ENCODE assay signal across 8 mouse cellular contexts in genomic region chr9:124312171-124313142, GRCm38 (mm10). TPM values are rescaled to one million over a fixed set of nuclear protein-coding genes. Genes with fewer than 3 reads are reported as not detected.
A peak's percentile ranks its signal among the peaks of the same experiment; 100 is the strongest.
DNase-seq lines count a peak whose midpoint lies in the region; ATAC-seq and TF ChIP-seq lines count a peak whose summit lies in the region.

2010315B03Rik (minus strand) TSS chr9:124312696.

- peak within 1 kb of the TSS; percentile 66 for H3K4me2 ChIP-seq in forebrain, embryonic 16.5 days (ENCODE audit: low read length)
- peak within 1 kb of the TSS; percentile 64 for H3K4me2 ChIP-seq in lung, embryonic 14.5 days

- peak within 1 kb of the TSS; percentile 84 for H3K27ac ChIP-seq in forebrain, embryonic 16.5 days (ENCODE audit: low read length)
- H3K27ac ChIP-seq in layer of hippocampus, adult 2 months: peak within 1 kb of the TSS; percentile 96
- peak within 1 kb of the TSS; percentile 92 for H3K27ac ChIP-seq in lung, embryonic 14.5 days (ENCODE audit: low read depth)
- peak within 1 kb of the TSS; percentile 93 for H3K27ac ChIP-seq in olfactory bulb, adult 2 months (ENCODE audit: insufficient read depth, low read depth, low read length)
- peak within 1 kb of the TSS; percentile 60 for H3K27ac ChIP-seq in thymus, adult 2 months (ENCODE audit: control insufficient read depth, insufficient read depth, low read length)

- peaks cover 10% of the 10 kb centered on the region for H3K4me1 ChIP-seq in G1E (ENCODE audit: insufficient read depth, low read depth, low read length)
- peaks cover 13% of the 10 kb centered on the region for H3K4me1 ChIP-seq in forebrain, embryonic 16.5 days (replicated peaks; ENCODE audit: control insufficient read depth, insufficient read depth, low read length)
- no peaks in the 10 kb centered on the region; the same call in 1 of the 2 replicates for H3K4me1 ChIP-seq in lung, embryonic 14.5 days (ENCODE audit: insufficient read depth)
- no peaks in the 10 kb centered on the region; the same call in 1 of the 2 replicates for H3K4me1 ChIP-seq in olfactory bulb, adult 2 months (ENCODE audit: control insufficient read depth, insufficient read depth, low read length)
- peaks cover 8% of the 10 kb centered on the region for H3K4me1 ChIP-seq in thymus, adult 2 months (replicated peaks; ENCODE audit: control insufficient read depth, insufficient read depth, low read length)

- no peaks in the 10 kb centered on the region for H3K9me3 ChIP-seq in G1E (replicated peaks)
- H3K9me3 ChIP-seq in forebrain, embryonic 16.5 days (ENCODE audit: control insufficient read depth, low read length): 0 out of 2 replicates have a peak, but pooled peaks cover 3% of the 10 kb centered on the region
- no peaks in the 10 kb centered on the region for H3K9me3 ChIP-seq in lung, embryonic 14.5 days (ENCODE audit: low read depth, low read length)

- WGBS in forebrain, embryonic 16.5 days: under 1% methylated on average over 21 of the region's 22 CpGs
- under 1% methylated on average over 21 of the region's 22 CpGs for WGBS in lung, embryonic 14.5 days
- WGBS in olfactory bulb, adult 2 months: under 1% methylated on average over 21 of the region's 22 CpGs
- WGBS in thymus, adult 2 months: under 1% methylated on average over 21 of the region's 22 CpGs

- peak; percentile 90 for DNase-seq in G1E (ENCODE audit: low spot score)
- peak; percentile 83 to 93 for DNase-seq in cerebellum, adult 18-20 months
- peak; percentile 80 to 87 for DNase-seq in heart, postnatal 36 days
- peak; percentile 83 to 93 for DNase-seq in layer of hippocampus, adult 2 months (ENCODE audit: low spot score in 2 of 2)
- DNase-seq in lung, embryonic 14.5 days: peak; percentile 93
- DNase-seq in thymus, adult 2 months: peak; percentile 83

- peak; percentile 99 for ATAC-seq in G1E (ENCODE audit: extremely low read depth, insufficient number of reproducible peaks, low FRiP score, poor library complexity, severe bottlenecking)
- ATAC-seq in forebrain, embryonic 16.5 days: peak; percentile 99
- ATAC-seq in lung, embryonic 14.5 days (ENCODE audit: insufficient read depth): peak; percentile 100

- TF ChIP-seq POLR2A in olfactory bulb, adult 2 months (IDR thresholded peaks at IDR 0.05; ENCODE audit: insufficient read depth, low read depth, low read length): peak; percentile 62; the same call in 1 of the 2 replicates
- peak; percentile 75; the same call in 1 of the 2 replicates for TF ChIP-seq POLR2A in thymus, adult 2 months (IDR thresholded peaks at IDR 0.05; ENCODE audit: control insufficient read depth, extremely low read depth, insufficient read depth, low read length, poor library complexity)

- intact Hi-C loops in heart, postnatal 36 days (cut with DNase I): loop anchor here (2.0 to 5.0 kb wide), 2 partner anchors 54 to 115 kb away; no protein-coding TSS in a partner anchor

- peaks cover 6% of the 10 kb centered on the region for H3K36me3 ChIP-seq in G1E (replicated peaks)
- H3K36me3 ChIP-seq in forebrain, embryonic 16.5 days (ENCODE audit: control insufficient read depth, insufficient read depth): no peaks in the 10 kb centered on the region
- H3K36me3 ChIP-seq in lung, embryonic 14.5 days (ENCODE audit: insufficient read depth): no peaks in the 10 kb centered on the region
- H3K36me3 ChIP-seq in thymus, adult 2 months (ENCODE audit: control insufficient read depth, insufficient read depth, low read length): no peaks in the 10 kb centered on the region

- peak within 1 kb of the TSS; percentile 80 for H3K9ac ChIP-seq in forebrain, embryonic 16.5 days (replicated peaks; ENCODE audit: low read depth, low read length)
- H3K9ac ChIP-seq in lung, embryonic 14.5 days: peak within 1 kb of the TSS; percentile 78

- no peaks in the 10 kb centered on the region for H3K27me3 ChIP-seq in G1E (ENCODE audit: insufficient read depth, low read length)
- H3K27me3 ChIP-seq in forebrain, embryonic 16.5 days (replicated peaks; ENCODE audit: control insufficient read depth, insufficient read depth, low read length): no peaks in the 10 kb centered on the region
- H3K27me3 ChIP-seq in lung, embryonic 14.5 days (ENCODE audit: insufficient read depth, low read length): no peaks in the 10 kb centered on the region
- no peaks in the 10 kb centered on the region for H3K27me3 ChIP-seq in thymus, adult 2 months (ENCODE audit: control insufficient read depth, insufficient read depth, low read length)

- peak within 1 kb of the TSS; percentile 83 for H3K4me3 ChIP-seq in G1E (ENCODE audit: low read depth, low read length)
- peak within 1 kb of the TSS; percentile 81 for H3K4me3 ChIP-seq in forebrain, embryonic 16.5 days (replicated peaks; ENCODE audit: low read length)
- H3K4me3 ChIP-seq in layer of hippocampus, adult 2 months: peak within 1 kb of the TSS; percentile 94
- H3K4me3 ChIP-seq in lung, embryonic 14.5 days (ENCODE audit: low read depth, low read length): peak within 1 kb of the TSS; percentile 66
- peak within 1 kb of the TSS; percentile 92 for H3K4me3 ChIP-seq in olfactory bulb, adult 2 months (ENCODE audit: insufficient read depth, low read depth, low read length)
- H3K4me3 ChIP-seq in thymus, adult 2 months (ENCODE audit: control insufficient read depth, insufficient read depth, low read length): peak within 1 kb of the TSS; percentile 63

- TF ChIP-seq CTCF in G1E (IDR thresholded peaks at IDR 0.05; ENCODE audit: low read depth, low read length): no peak
- peak; percentile 37 for TF ChIP-seq CTCF in layer of hippocampus, adult 2 months (conservative IDR thresholded peaks at IDR 0.05)
- 0 out of 2 replicates have a peak, but pooled peaks have one; percentile 12 for TF ChIP-seq CTCF in lung, embryonic 14.5 days (IDR thresholded peaks at IDR 0.05; ENCODE audit: low read depth)
- TF ChIP-seq CTCF in olfactory bulb, adult 2 months (IDR thresholded peaks at IDR 0.05; ENCODE audit: insufficient read depth, low read depth, low read length): peak; percentile 29; the same call in 1 of the 2 replicates
- TF ChIP-seq CTCF in thymus, adult 2 months (IDR thresholded peaks at IDR 0.05; ENCODE audit: borderline replicate concordance, control insufficient read depth, extremely low read depth, insufficient read depth, low read length, poor library complexity): peak; percentile 51; the same call in 1 of the 2 replicates

RNA-seq across cellular contexts. Expression of gene 2010315B03Rik, which starts in this region (rescaled TPM):
- total RNA-seq in G1E (2014; fragmentation: Nextera tagmentation) (17.5 and 19.3 TPM in 2 replicates), G1E (2017) (25.6 and 30.5 TPM in 2 replicates)
- 0.31 and 0.50 TPM in 2 replicates for polyA plus RNA-seq in G1E (2012)
- 10.8 and 11.4 TPM in 2 replicates for polyA plus RNA-seq in forebrain, embryonic 16.5 days (2015; fragmentation: Nextera tagmentation; extraction: Ambion mirVana)
- 10 to 100 TPM; 11.6 to 11.7 TPM for total RNA-seq in heart, postnatal 36 days (2021)
- 10 to 100 TPM; 18.3 to 19.5 TPM for total RNA-seq in layer of hippocampus, adult 2 months (2021)
- 7.5 TPM in 2 replicates for polyA plus RNA-seq in lung, embryonic 14.5 days (2014; fragmentation: Nextera tagmentation; extraction: Ambion mirVana)
- not detected in 2 replicates for polyA plus RNA-seq in olfactory bulb, adult 2 months (2012; ENCODE audit: insufficient read depth, insufficient read length, low replicate concordance, missing spikeins)
- polyA plus RNA-seq in thymus, adult 2 months (2012; rRNA removed): 3.7 and 4.4 TPM in 2 replicates

Comparison
In these comparisons a context has a peak if more than half of its experiments do, and no peak if none do; other contexts are left out.
1. Peak in every context shown above with its lines: DNase-seq, ATAC-seq, H3K4me3 ChIP-seq and H3K27ac ChIP-seq.